Mouse (Mus musculus) hindbrain, embryonic 10.5 days (tissue): ENCODE measurements around the gene Aars2. TPM values are rescaled to one million over a fixed set of nuclear protein-coding genes. Genes with fewer than 3 reads are reported as not detected.

ENCODE experiments used
- DNase-seq: peaks from one replicate; pipeline ENCODE4 v3.0.0-alpha.2; 2017; ENCODE audit warnings: low spot score
- H3K27ac ChIP-seq: fragments of 300-500 bp; sonication (generic); 2 replicates; pipeline ENCODE4 v1.5.1; 2016; ENCODE audit warnings: mild to moderate bottlenecking, moderate library complexity
- H3K27me3 ChIP-seq: fragments of 300-500 bp; sonication (generic); 2 replicates; pipeline ENCODE4 v1.6.1; 2016; ENCODE audit warnings: mild to moderate bottlenecking; ENCODE audit not compliant: poor library complexity, insufficient read depth, severe bottlenecking
- H3K36me3 ChIP-seq: fragments of 300-500 bp; sonication (generic); 2 replicates; pipeline ENCODE4 v1.6.1; 2016; ENCODE audit warnings: mild to moderate bottlenecking, moderate library complexity
- H3K4me1 ChIP-seq: fragments of 300-500 bp; sonication (generic); replicated peaks from 2 replicates; pipeline ENCODE4 v1.6.1; 2016; ENCODE audit warnings: mild to moderate bottlenecking
- H3K4me3 ChIP-seq: fragments of 300-500 bp; sonication (generic); 2 replicates; pipeline ENCODE4 v1.5.1; 2016; ENCODE audit warnings: mild to moderate bottlenecking, moderate library complexity
- H3K9me3 ChIP-seq: fragments of 300-500 bp; sonication (generic); 2 replicates; pipeline ENCODE4 v1.6.1; 2016; ENCODE audit warnings: mild to moderate bottlenecking, moderate library complexity
- WGBS: fragments of 180-500 bp; shearing (Covaris S2); methylation state at CpG from one replicate; pipeline ENCODE4 v1.1.7; 2016; 5-methylcytosine and 5-hydroxymethylcytosine counted together
- polyA plus RNA-seq: library from polyadenylated mRNA; unstranded; fragments of >200 nt; fragmentation: Nextera tagmentation; extraction: Ambion mirVana; gene quantifications from 2 replicates; pipeline ENCODE4 v1.2.1, GENCODE M21; 2016

Gene Aars2
- polyA plus RNA-seq, 1 experiment from 2014 or later: 27.7 TPM

DNA sequence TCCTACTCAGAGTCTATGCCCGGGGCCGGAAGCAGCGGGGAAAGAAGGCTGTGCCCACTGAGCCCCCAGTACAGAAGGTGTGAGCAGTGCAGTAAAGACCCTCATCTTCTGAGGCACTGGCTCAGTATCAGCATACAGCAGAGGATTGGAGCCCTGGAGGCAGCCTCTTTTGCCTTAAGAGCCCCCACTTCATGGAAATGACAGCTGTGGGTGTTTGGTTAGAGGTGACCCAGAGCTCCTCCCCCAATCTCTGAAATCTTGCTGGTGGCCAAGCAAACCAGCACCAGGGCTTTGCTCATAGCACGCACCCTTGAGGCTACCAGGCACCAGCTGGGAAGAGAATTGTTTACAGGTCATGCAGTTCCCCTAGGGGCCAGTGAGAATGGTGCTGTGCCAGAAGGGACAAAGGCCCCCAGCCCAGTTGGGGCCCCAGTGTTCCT is 60.5 kb downstream of the Aars2 start:
- Histone ChIP-seq H3K4me1 (peaks cover 65% of the 10 kb centered on the region), H3K27ac (peak overlapping the region; percentile 53; the same call in 1 of the 2 replicates), H3K4me3 (peak overlapping the region; percentile 13; the same call in 1 of the 2 replicates), H3K36me3 (peaks cover 71% of the 10 kb centered on the region), H3K9me3 (no peaks in the 10 kb centered on the region), H3K27me3 (no peaks in the 10 kb centered on the region)
- WGBS: 33% methylated on average over 4 of the region's 4 CpGs
- DNase-seq: peak; percentile 36

- Histone ChIP-seq H3K9me3 (no peaks in the 10 kb centered on the region), H3K4me3 (no peak overlapping the region), H3K27ac (no peak overlapping the region), H3K36me3 (peaks cover 71% of the 10 kb centered on the region), H3K4me1 (peaks cover 70% of the 10 kb centered on the region), H3K27me3 (no peaks in the 10 kb centered on the region)
- 90% methylated on average over 12 of the region's 12 CpGs for WGBS
- DNase-seq: no peak
Observed at GRCm38 (mm10) chr17:45568990-45569389, 62.3 kb downstream of the Aars2 start.

DNA sequence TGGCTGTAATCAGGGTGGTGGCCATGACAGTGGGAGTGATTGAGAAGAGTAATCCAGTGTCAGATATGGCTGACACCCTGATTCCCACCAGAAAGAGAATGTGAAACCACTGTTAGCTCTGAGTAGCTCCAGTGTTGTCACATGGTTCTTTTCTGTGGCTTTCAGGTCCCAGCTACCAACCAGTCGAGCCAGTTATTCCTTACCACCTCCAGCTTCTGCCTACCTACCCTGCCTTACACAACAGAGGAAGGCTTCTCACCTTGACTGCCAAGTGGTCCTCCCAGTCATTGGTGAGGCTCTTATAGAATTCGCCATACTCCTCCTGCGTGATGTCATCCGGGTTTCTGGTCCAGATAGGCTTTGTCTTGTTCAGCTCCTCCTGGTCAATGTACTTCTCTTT is 63.4 kb downstream of the Aars2 start:
- WGBS: 89% methylated on average over 4 of the region's 4 CpGs

More for the DNA sequence above, 63.4 kb downstream of the Aars2 start:
- H3K27ac ChIP-seq: no peak overlapping the region
- H3K27me3 ChIP-seq: no peaks in the 10 kb centered on the region
- H3K9me3 ChIP-seq: no peaks in the 10 kb centered on the region
- peak overlapping the region; percentile 24 for H3K4me3 ChIP-seq
- peaks cover 70% of the 10 kb centered on the region for H3K4me1 ChIP-seq
- peaks cover 71% of the 10 kb centered on the region for H3K36me3 ChIP-seq
- DNase-seq: no peak

Other genes with a start within 250 kb of the Aars2 start
- 54.8 and 65.1 TPM in 2 replicates for gene Cdc5l, start 73.1 kb upstream of the Aars2 start, polyA plus RNA-seq
- 0.31 and 0.36 TPM in 2 replicates for gene Spats1, start 31.4 kb upstream of the Aars2 start, polyA plus RNA-seq
- 1.7 and 3.8 TPM in 2 replicates for gene Tcte1, start 16.6 kb downstream of the Aars2 start, polyA plus RNA-seq
- gene Tmem151b, start 42.8 kb downstream of the Aars2 start, polyA plus RNA-seq: 7.2 and 10.6 TPM in 2 replicates
- 8.3 and 9.7 TPM in 2 replicates for gene Nfkbie, start 48.9 kb downstream of the Aars2 start, polyA plus RNA-seq
- gene Slc35b2, start 57.0 kb downstream of the Aars2 start, polyA plus RNA-seq: 121 TPM in 2 replicates
- 1,585 and 2,006 TPM in 2 replicates for gene Hsp90ab1, start 66.4 kb downstream of the Aars2 start, polyA plus RNA-seq
- gene Slc29a1, start 92.8 kb downstream of the Aars2 start, polyA plus RNA-seq: 60.4 and 72.0 TPM in 2 replicates
- gene Mymx, start 95.3 kb downstream of the Aars2 start, polyA plus RNA-seq: 0.62 TPM in 1 of 2 replicates, not detected in the other
- gene Capn11, start 152.5 kb downstream of the Aars2 start, polyA plus RNA-seq: 0.31 and 1.2 TPM in 2 replicates
- gene Mrpl14, start 179.5 kb downstream of the Aars2 start, polyA plus RNA-seq: 146 and 150 TPM in 2 replicates
- gene Tmem63b, start 180.1 kb downstream of the Aars2 start, polyA plus RNA-seq: 60.5 and 83.5 TPM in 2 replicates
- 0.58 and 0.67 TPM in 2 replicates for gene 1600014C23Rik, start 227.0 kb downstream of the Aars2 start, polyA plus RNA-seq